Mouse (Mus musculus): Measurements from ENCODE around the gene Shisa8. TPM values are rescaled to one million over a fixed set of nuclear protein-coding genes. Genes with fewer than 3 reads are reported as not detected.

Gene Shisa8
- total and polyA plus RNA-seq, 3 experiments: 0.69 to 2.5 TPM; not detected in 1

DNA sequence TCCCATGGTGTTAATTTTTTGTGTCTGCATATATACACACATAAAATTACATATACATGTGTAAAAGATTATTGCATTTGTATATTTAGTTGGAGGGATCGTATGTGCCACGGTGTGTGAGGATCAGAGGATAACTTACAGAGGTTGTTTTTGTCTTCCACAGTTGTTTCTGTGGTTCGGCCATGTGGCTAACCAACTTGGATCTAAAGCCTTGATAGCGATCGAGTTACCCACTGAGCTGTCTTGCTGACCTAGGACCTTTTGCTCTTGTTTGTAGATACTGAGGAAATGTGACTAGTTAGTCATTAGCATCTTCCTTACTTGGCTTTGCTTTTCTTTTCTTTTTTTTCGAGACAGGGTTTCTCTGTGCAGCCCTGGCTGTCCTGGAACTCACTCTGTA lies 56.3 kb downstream of the Shisa8 start:
- no peak for DNase-seq

Small RNAs within 50 kb of the gene (microRNA-seq; reads per million reads assigned to microRNA genes)
- gene Mir33: 21.3 to 31.8 reads per million in 2 experiments

Other genes starting within 250 kb of the Shisa8 start
- not detected for gene 1700029P11Rik, start 232.3 kb downstream of the Shisa8 start, total RNA-seq (2021)
- gene 1700029P11Rik, start 232.3 kb downstream of the Shisa8 start, polyA plus RNA-seq (2012; rRNA removed): not detected in 2 replicates
- 10 to 100 TPM; 73.2 to 87.0 TPM for gene Xrcc6, start 225.0 kb downstream of the Shisa8 start, total RNA-seq (2021)
- 23.8 and 27.6 TPM in 2 replicates for gene Xrcc6, start 225.0 kb downstream of the Shisa8 start, polyA plus RNA-seq (2012; rRNA removed)
- 100 to 1,000 TPM in 1 of 2 experiments, 10 to 100 TPM in 1; 56.0 to 149 TPM for gene Desi1, start 179.0 kb downstream of the Shisa8 start, total RNA-seq (2021)
- gene Desi1, start 179.0 kb downstream of the Shisa8 start, polyA plus RNA-seq (2012; rRNA removed): 100.0 and 101 TPM in 2 replicates
- gene Snu13, start 165.2 kb downstream of the Shisa8 start, total RNA-seq (2021): 10 to 100 TPM; 84.9 to 91.7 TPM
- 61.5 and 68.6 TPM in 2 replicates for gene Snu13, start 165.2 kb downstream of the Shisa8 start, polyA plus RNA-seq (2012; rRNA removed)
- gene 4930407I10Rik, start 153.7 kb downstream of the Shisa8 start, total RNA-seq (2021): not detected
- gene 4930407I10Rik, start 153.7 kb downstream of the Shisa8 start, polyA plus RNA-seq (2012; rRNA removed): not detected in 2 replicates
- 1 to 10 TPM in 1 of 2 experiments, under 1 TPM in 1; 0.35 to 3.2 TPM for gene Mei1, start 142.8 kb downstream of the Shisa8 start, total RNA-seq (2021)
- not detected in 2 replicates for gene Mei1, start 142.8 kb downstream of the Shisa8 start, polyA plus RNA-seq (2012; rRNA removed)
- 1 to 10 TPM; 6.2 to 8.5 TPM for gene Ccdc134, start 84.9 kb downstream of the Shisa8 start, total RNA-seq (2021)
- 20.7 and 26.5 TPM in 2 replicates for gene Ccdc134, start 84.9 kb downstream of the Shisa8 start, polyA plus RNA-seq (2012; rRNA removed)
- 100 to 1,000 TPM in 1 of 2 experiments, 10 to 100 TPM in 1; 93.2 to 101 TPM for gene Srebf2, start 65.6 kb downstream of the Shisa8 start, total RNA-seq (2021)
- 232 and 261 TPM in 2 replicates for gene Srebf2, start 65.6 kb downstream of the Shisa8 start, polyA plus RNA-seq (2012; rRNA removed)
- gene Tnfrsf13c, start 11.6 kb upstream of the Shisa8 start, total RNA-seq (2021): not detected
- 0.08 and 0.15 TPM in 2 replicates for gene Tnfrsf13c, start 11.6 kb upstream of the Shisa8 start, polyA plus RNA-seq (2012; rRNA removed)
- 1 to 10 TPM in 1 of 2 experiments, under 1 TPM in 1; 0.93 to 1.9 TPM for gene Cenpm, start 31.9 kb upstream of the Shisa8 start, total RNA-seq (2021)
- 11.0 and 11.1 TPM in 2 replicates for gene Cenpm, start 31.9 kb upstream of the Shisa8 start, polyA plus RNA-seq (2012; rRNA removed)
- under 1 TPM; 0.31 to 0.32 TPM for gene 1500009C09Rik, start 39.6 kb upstream of the Shisa8 start, total RNA-seq (2021)
- gene 1500009C09Rik, start 39.6 kb upstream of the Shisa8 start, polyA plus RNA-seq (2012; rRNA removed): 0.23 and 0.26 TPM in 2 replicates
- gene Sept3, start 62.1 kb upstream of the Shisa8 start, total RNA-seq (2021): 1 to 10 TPM; 2.9 to 4.7 TPM
- 2.1 and 2.9 TPM in 2 replicates for gene Sept3, start 62.1 kb upstream of the Shisa8 start, polyA plus RNA-seq (2012; rRNA removed)
- gene Wbp2nl, start 86.1 kb upstream of the Shisa8 start, total RNA-seq (2021): not detected
- not detected in 2 replicates for gene Wbp2nl, start 86.1 kb upstream of the Shisa8 start, polyA plus RNA-seq (2012; rRNA removed)
- gene Naga, start 126.1 kb upstream of the Shisa8 start, total RNA-seq (2021): 10 to 100 TPM; 62.8 to 64.0 TPM
- 136 and 165 TPM in 2 replicates for gene Naga, start 126.1 kb upstream of the Shisa8 start, polyA plus RNA-seq (2012; rRNA removed)
- gene Pheta2, start 126.1 kb upstream of the Shisa8 start, total RNA-seq (2021): 1 to 10 TPM in 1 of 2 experiments, under 1 TPM in 1; 0.40 to 1.1 TPM
- 0.44 and 0.55 TPM in 2 replicates for gene Pheta2, start 126.1 kb upstream of the Shisa8 start, polyA plus RNA-seq (2012; rRNA removed)
- gene Smdt1, start 126.1 kb upstream of the Shisa8 start, total RNA-seq (2021): 100 to 1,000 TPM; 187 to 197 TPM
- 190 and 213 TPM in 2 replicates for gene Smdt1, start 126.1 kb upstream of the Shisa8 start, polyA plus RNA-seq (2012; rRNA removed)
- 100 to 1,000 TPM; 454 to 511 TPM for gene Ndufa6, start 141.5 kb upstream of the Shisa8 start, total RNA-seq (2021)
- 169 and 274 TPM in 2 replicates for gene Ndufa6, start 141.5 kb upstream of the Shisa8 start, polyA plus RNA-seq (2012; rRNA removed)
- gene Cyp2d22, start 167.4 kb upstream of the Shisa8 start, total RNA-seq (2021): 10 to 100 TPM; 37.9 to 39.6 TPM
- 51.0 and 66.2 TPM in 2 replicates for gene Cyp2d22, start 167.4 kb upstream of the Shisa8 start, polyA plus RNA-seq (2012; rRNA removed)
- gene Cyp2d11, start 181.2 kb upstream of the Shisa8 start, total RNA-seq (2021): under 1 TPM in 1 of 2 experiments, not detected in 1; 0.21 TPM
- gene Cyp2d11, start 181.2 kb upstream of the Shisa8 start, polyA plus RNA-seq (2012; rRNA removed): not detected in 2 replicates
- gene Cyp2d10, start 194.4 kb upstream of the Shisa8 start, total RNA-seq (2021): 1 to 10 TPM in 1 of 2 experiments, not detected in 1; 1.5 TPM
- 0.73 TPM in 1 of 2 replicates, not detected in the other for gene Cyp2d10, start 194.4 kb upstream of the Shisa8 start, polyA plus RNA-seq (2012; rRNA removed)
- gene Cyp2d9, start 220.6 kb upstream of the Shisa8 start, total RNA-seq (2021): under 1 TPM; 0.69 to 0.78 TPM
- not detected in 2 replicates for gene Cyp2d9, start 220.6 kb upstream of the Shisa8 start, polyA plus RNA-seq (2012; rRNA removed)

All from adrenal gland, adult 2 months (tissue).